Mouse (Mus musculus): ENCODE results near the gene Lrrc46. TPM values are rescaled to one million over a fixed set of nuclear protein-coding genes. Genes with fewer than 3 reads are reported as not detected.

The Lrrc46 gene
- polyA plus RNA-seq, 1 experiment from 2014 or later, result not detected

- no peak overlapping the region for H3K27ac ChIP-seq (ENCODE audit: low read length)
- H3K9me3 ChIP-seq (ENCODE audit: control insufficient read depth, low read depth, low read length), result no peaks in the 10 kb centered on the region
- H3K4me2 ChIP-seq (replicated peaks; ENCODE audit: low read depth, low read length), result no peak overlapping the region
- H3K9ac ChIP-seq (replicated peaks; ENCODE audit: low read depth, low read length), result no peak overlapping the region
- 26% methylated on average over 3 of the region's 3 CpGs for WGBS
- no peak for ATAC-seq (ENCODE audit: insufficient number of reproducible peaks, insufficient read depth, low FRiP score, low read depth)
- H3K36me3 ChIP-seq (ENCODE audit: control insufficient read depth, insufficient read depth, low read length), result no peaks in the 10 kb centered on the region; the same call in 1 of the 2 replicates
- no peaks in the 10 kb centered on the region for H3K27me3 ChIP-seq (ENCODE audit: control insufficient read depth, insufficient read depth, low read length)
- H3K4me3 ChIP-seq (ENCODE audit: low read depth, low read length), result no peak overlapping the region
- no peaks in the 10 kb centered on the region for H3K4me1 ChIP-seq (ENCODE audit: control insufficient read depth, insufficient read depth, low read length)
These were observed 31.3 kb upstream of the Lrrc46 start for GRCm38 (mm10) chr11:97072533-97072932.

- ATAC-seq (ENCODE audit: insufficient number of reproducible peaks, insufficient read depth, low FRiP score, low read depth), result no peak
- Histone ChIP-seq H3K36me3 (ENCODE audit: control insufficient read depth, insufficient read depth, low read length) (no peaks in the 10 kb centered on the region; the same call in 1 of the 2 replicates), H3K4me3 (ENCODE audit: low read depth, low read length) (no peak overlapping the region), H3K9me3 (ENCODE audit: control insufficient read depth, low read depth, low read length) (no peaks in the 10 kb centered on the region), H3K27ac (ENCODE audit: low read length) (no peak overlapping the region), H3K4me1 (ENCODE audit: control insufficient read depth, insufficient read depth, low read length) (no peaks in the 10 kb centered on the region), H3K9ac (replicated peaks; ENCODE audit: low read depth, low read length) (no peak overlapping the region), H3K27me3 (ENCODE audit: control insufficient read depth, insufficient read depth, low read length) (no peaks in the 10 kb centered on the region), H3K4me2 (replicated peaks; ENCODE audit: low read depth, low read length) (no peak overlapping the region)
- WGBS, result 50% methylated on average over 1 of the region's 1 CpGs
These were observed 29.9 kb upstream of the Lrrc46 start for GRCm38 (mm10) chr11:97071129-97071528.

DNA sequence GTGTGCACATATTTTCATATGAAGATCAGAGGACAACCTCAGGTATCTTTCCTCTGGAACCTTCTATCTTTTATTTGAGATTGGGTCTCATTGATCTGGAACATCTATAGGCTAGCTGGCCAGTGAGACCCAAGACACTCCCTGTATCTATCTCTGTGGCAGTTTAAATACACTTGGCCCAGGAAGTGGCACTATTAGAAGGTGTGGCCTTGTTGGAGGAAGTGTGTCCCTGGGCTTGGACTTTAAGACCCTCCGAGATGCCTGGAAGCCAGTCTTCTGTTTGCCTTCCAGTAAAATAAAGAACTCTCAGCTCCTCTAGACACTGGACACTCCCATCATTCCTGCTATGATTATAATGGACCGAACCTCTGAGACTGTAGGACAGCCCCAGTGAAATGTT is 28.6 kb upstream of the Lrrc46 start:
- Histone ChIP-seq H3K27me3 (ENCODE audit: control insufficient read depth, insufficient read depth, low read length) (no peaks in the 10 kb centered on the region), H3K4me1 (ENCODE audit: control insufficient read depth, insufficient read depth, low read length) (no peaks in the 10 kb centered on the region), H3K36me3 (ENCODE audit: control insufficient read depth, insufficient read depth, low read length) (no peaks in the 10 kb centered on the region; the same call in 1 of the 2 replicates), H3K9me3 (ENCODE audit: control insufficient read depth, low read depth, low read length) (no peaks in the 10 kb centered on the region), H3K4me2 (replicated peaks; ENCODE audit: low read depth, low read length) (no peak overlapping the region), H3K9ac (replicated peaks; ENCODE audit: low read depth, low read length) (no peak overlapping the region), H3K4me3 (ENCODE audit: low read depth, low read length) (no peak overlapping the region), H3K27ac (ENCODE audit: low read length) (no peak overlapping the region)
- WGBS, result 76% methylated on average over 2 of the region's 2 CpGs
- no peak for ATAC-seq (ENCODE audit: insufficient number of reproducible peaks, insufficient read depth, low FRiP score, low read depth)

- Histone ChIP-seq H3K4me2 (replicated peaks; ENCODE audit: low read depth, low read length) (no peak overlapping the region), H3K36me3 (ENCODE audit: control insufficient read depth, insufficient read depth, low read length) (no peaks in the 10 kb centered on the region; the same call in 1 of the 2 replicates), H3K9ac (replicated peaks; ENCODE audit: low read depth, low read length) (no peak overlapping the region), H3K27ac (ENCODE audit: low read length) (no peak overlapping the region), H3K9me3 (ENCODE audit: control insufficient read depth, low read depth, low read length) (no peaks in the 10 kb centered on the region), H3K27me3 (ENCODE audit: control insufficient read depth, insufficient read depth, low read length) (no peaks in the 10 kb centered on the region), H3K4me3 (ENCODE audit: low read depth, low read length) (no peak overlapping the region), H3K4me1 (ENCODE audit: control insufficient read depth, insufficient read depth, low read length) (no peaks in the 10 kb centered on the region)
- no peak for ATAC-seq (ENCODE audit: insufficient number of reproducible peaks, insufficient read depth, low FRiP score, low read depth)
- 61% methylated on average over 1 of the region's 1 CpGs for whole genome bisulfite sequencing
These were observed 28.1 kb upstream of the Lrrc46 start for GRCm38 (mm10) chr11:97069333-97069732.

DNA sequence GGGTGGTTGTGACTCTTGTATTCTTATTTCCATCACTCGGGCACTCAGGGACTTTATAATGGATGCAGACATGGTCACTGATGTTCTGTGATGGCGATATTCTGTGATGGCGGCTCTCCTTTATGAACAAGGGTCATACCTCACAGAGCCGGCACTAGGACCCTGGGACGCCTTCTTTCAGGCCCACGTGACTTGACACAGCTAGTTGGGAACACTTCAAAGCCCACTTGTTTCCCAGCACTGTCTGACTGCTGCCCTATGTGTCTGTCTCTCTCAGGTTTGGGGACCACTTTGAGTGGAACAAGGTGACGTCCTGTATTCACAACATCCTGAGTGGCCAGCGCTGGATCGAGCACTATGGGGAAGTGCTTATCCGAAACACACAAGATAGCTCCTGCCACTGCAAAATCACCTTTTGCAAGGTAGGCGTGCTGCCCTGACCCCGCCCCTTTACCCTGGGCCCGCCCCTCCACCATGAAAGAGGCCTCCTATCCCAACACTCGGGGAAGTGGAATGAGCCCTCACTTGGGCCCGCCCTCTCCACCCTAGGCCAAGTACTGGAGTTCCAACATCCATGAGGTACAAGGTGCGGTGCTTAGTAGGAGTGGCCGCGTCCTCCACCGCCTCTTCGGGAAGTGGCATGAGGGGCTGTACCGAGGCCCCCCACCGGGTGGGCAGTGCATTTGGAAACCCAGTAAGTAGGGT is 25.6 kb upstream of the Lrrc46 start:
- H3K36me3 ChIP-seq (ENCODE audit: control insufficient read depth, insufficient read depth, low read length), result no peaks in the 10 kb centered on the region; the same call in 1 of the 2 replicates
- H3K4me2 ChIP-seq (replicated peaks; ENCODE audit: low read depth, low read length), result no peak overlapping the region
- H3K4me1 ChIP-seq (ENCODE audit: control insufficient read depth, insufficient read depth, low read length), result no peaks in the 10 kb centered on the region
- 51% methylated on average over 22 of the region's 22 CpGs for WGBS
- ATAC-seq (ENCODE audit: insufficient number of reproducible peaks, insufficient read depth, low FRiP score, low read depth), result no peak
- H3K27me3 ChIP-seq (ENCODE audit: control insufficient read depth, insufficient read depth, low read length), result no peaks in the 10 kb centered on the region
- no peak overlapping the region for H3K4me3 ChIP-seq (ENCODE audit: low read depth, low read length)
- H3K9ac ChIP-seq (replicated peaks; ENCODE audit: low read depth, low read length), result no peak overlapping the region
- H3K27ac ChIP-seq (ENCODE audit: low read length), result no peak overlapping the region
- H3K9me3 ChIP-seq (ENCODE audit: control insufficient read depth, low read depth, low read length), result no peaks in the 10 kb centered on the region

DNA sequence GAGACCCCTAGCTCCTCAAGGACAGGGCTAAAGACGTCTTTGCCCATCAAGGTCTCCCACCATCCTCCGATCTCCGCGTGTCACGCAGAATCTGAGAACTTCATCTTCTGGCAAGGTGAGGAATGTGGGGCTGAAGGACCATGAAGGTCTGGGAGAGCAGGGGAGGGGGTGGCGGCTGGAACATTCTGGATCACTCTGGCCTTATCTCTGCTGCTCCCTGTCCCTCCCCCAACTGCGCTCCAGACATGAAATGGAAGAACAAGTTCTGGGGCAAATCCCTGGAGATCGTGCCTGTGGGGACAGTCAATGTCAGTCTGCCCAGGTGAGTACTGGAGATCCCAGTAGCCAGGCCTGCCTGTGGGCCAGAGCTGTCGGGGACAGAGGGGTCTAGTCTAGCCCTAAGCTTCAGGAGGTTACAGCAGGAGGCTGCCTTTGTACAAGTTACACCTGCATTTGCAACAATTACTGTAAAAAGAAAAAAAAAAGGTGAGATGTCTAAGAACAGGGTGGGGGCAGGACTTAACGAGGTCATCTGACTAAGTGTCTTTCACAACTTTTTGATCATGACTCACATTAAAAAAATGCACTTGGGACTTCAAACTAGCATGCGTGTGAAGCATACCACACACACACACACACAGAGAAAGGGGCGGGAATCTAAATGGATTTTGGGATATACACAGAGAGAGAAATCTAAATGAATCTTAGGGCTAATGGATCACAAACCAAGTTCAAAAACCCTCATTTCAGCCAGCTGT is 24.5 kb upstream of the Lrrc46 start:
- H3K4me2 ChIP-seq (replicated peaks; ENCODE audit: low read depth, low read length), result no peak overlapping the region
- no peaks in the 10 kb centered on the region for H3K4me1 ChIP-seq (ENCODE audit: control insufficient read depth, insufficient read depth, low read length)
- H3K4me3 ChIP-seq (ENCODE audit: low read depth, low read length), result no peak overlapping the region
- H3K36me3 ChIP-seq (ENCODE audit: control insufficient read depth, insufficient read depth, low read length), result no peaks in the 10 kb centered on the region; the same call in 1 of the 2 replicates
- H3K27me3 ChIP-seq (ENCODE audit: control insufficient read depth, insufficient read depth, low read length), result no peaks in the 10 kb centered on the region
- H3K27ac ChIP-seq (ENCODE audit: low read length), result no peak overlapping the region
- H3K9me3 ChIP-seq (ENCODE audit: control insufficient read depth, low read depth, low read length), result no peaks in the 10 kb centered on the region
- 82% methylated on average over 12 of the region's 12 CpGs for WGBS
- H3K9ac ChIP-seq (replicated peaks; ENCODE audit: low read depth, low read length), result no peak overlapping the region
- no peak for ATAC-seq (ENCODE audit: insufficient number of reproducible peaks, insufficient read depth, low FRiP score, low read depth)

- H3K9ac ChIP-seq (replicated peaks; ENCODE audit: low read depth, low read length), result no peak overlapping the region
- no peaks in the 10 kb centered on the region for H3K9me3 ChIP-seq (ENCODE audit: control insufficient read depth, low read depth, low read length)
- no peak overlapping the region for H3K4me2 ChIP-seq (replicated peaks; ENCODE audit: low read depth, low read length)
- H3K36me3 ChIP-seq (ENCODE audit: control insufficient read depth, insufficient read depth, low read length), result no peaks in the 10 kb centered on the region; the same call in 1 of the 2 replicates
- no peaks in the 10 kb centered on the region for H3K4me1 ChIP-seq (ENCODE audit: control insufficient read depth, insufficient read depth, low read length)
- no peak overlapping the region; the same call in 1 of the 2 replicates for H3K27ac ChIP-seq (ENCODE audit: low read length)
- WGBS, result 84% methylated on average over 3 of the region's 3 CpGs
- no peaks in the 10 kb centered on the region for H3K27me3 ChIP-seq (ENCODE audit: control insufficient read depth, insufficient read depth, low read length)
- no peak for ATAC-seq (ENCODE audit: insufficient number of reproducible peaks, insufficient read depth, low FRiP score, low read depth)
- H3K4me3 ChIP-seq (ENCODE audit: low read depth, low read length), result no peak overlapping the region
These were observed 22.7 kb upstream of the Lrrc46 start for GRCm38 (mm10) chr11:97063921-97064295.

- no peak for ATAC-seq (ENCODE audit: insufficient number of reproducible peaks, insufficient read depth, low FRiP score, low read depth)
These were observed 22.2 kb upstream of the Lrrc46 start for GRCm38 (mm10) chr11:97063274-97063920.

More at GRCm38 (mm10) chr11:97063274-97063920, 22.2 kb upstream of the Lrrc46 start:
- no peaks in the 10 kb centered on the region for H3K27me3 ChIP-seq (ENCODE audit: control insufficient read depth, insufficient read depth, low read length)
- H3K4me2 ChIP-seq (replicated peaks; ENCODE audit: low read depth, low read length), result no peak overlapping the region
- H3K4me1 ChIP-seq (ENCODE audit: control insufficient read depth, insufficient read depth, low read length), result no peaks in the 10 kb centered on the region
- H3K9ac ChIP-seq (replicated peaks; ENCODE audit: low read depth, low read length), result no peak overlapping the region
- H3K36me3 ChIP-seq (ENCODE audit: control insufficient read depth, insufficient read depth, low read length), result no peaks in the 10 kb centered on the region; the same call in 1 of the 2 replicates
- no peak overlapping the region; the same call in 1 of the 2 replicates for H3K27ac ChIP-seq (ENCODE audit: low read length)
- 50% methylated on average over 9 of the region's 9 CpGs for WGBS
- no peaks in the 10 kb centered on the region for H3K9me3 ChIP-seq (ENCODE audit: control insufficient read depth, low read depth, low read length)
- no peak overlapping the region for H3K4me3 ChIP-seq (ENCODE audit: low read depth, low read length)
